Mouse (Mus musculus) heart, postnatal 0 days (tissue): ENCODE data around the gene Slc47a2.

Experiments
- CTCF ChIP-seq: IDR thresholded peaks from 2 replicates; pipeline ENCODE4 v1.5.1; 2016; ENCODE audit warnings: antibody characterized with exemption, control low read depth, low read depth
- EP300 ChIP-seq: IDR thresholded peaks from 2 replicates; pipeline ENCODE4 v1.6.1; 2016; ENCODE audit warnings: antibody characterized with exemption, low read depth

DNA sequence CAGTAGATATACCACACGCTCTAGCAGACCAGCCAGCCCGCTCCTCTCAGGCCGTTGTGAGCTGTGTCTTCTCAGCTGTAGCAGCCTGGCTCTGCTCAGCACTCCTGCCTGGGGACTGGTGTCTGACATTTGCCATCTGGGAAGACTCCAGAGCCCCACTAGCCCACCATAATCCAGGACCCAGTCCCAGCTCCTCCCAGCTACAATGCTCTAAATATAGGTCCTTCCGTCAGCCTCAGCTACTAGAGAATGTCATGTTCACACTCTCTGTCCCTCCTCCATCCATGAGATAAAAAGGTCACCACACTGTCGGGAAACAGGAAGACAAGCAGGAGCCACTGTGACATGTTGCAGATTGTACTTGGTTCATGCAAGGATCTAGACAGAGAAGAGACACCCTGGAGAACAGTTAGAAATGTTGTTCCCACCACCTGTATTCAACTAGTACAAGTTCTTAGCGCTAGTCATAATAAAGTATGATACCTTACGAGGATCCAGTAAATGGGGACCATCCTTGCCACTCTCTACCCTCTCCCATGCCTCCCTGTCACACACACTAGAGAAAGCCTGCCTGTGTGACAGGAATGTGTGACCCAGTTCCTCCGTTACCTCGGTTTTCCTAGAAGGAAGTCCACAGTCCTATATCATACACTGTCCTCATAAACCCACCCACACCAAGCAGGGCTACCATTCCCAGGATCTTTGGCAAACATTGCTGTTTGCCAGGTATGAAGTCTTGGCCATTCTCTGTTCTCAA, 24.0 kb upstream of the Slc47a2 start:
- TF ChIP-seq CTCF: no peak
- TF ChIP-seq EP300: peak; percentile 77
